Mouse (Mus musculus): Measurements from ENCODE around the gene Vps8. TPM values are rescaled to one million over a fixed set of nuclear protein-coding genes. Genes with fewer than 3 reads are reported as not detected.
A peak's percentile ranks its signal among the peaks of the same experiment; 100 is the strongest.

The Vps8 gene
- polyA plus RNA-seq, 1 experiment from 2014 or later = 14.3 TPM

- Histone ChIP-seq H3K9ac (no peak overlapping the region), H3K27me3 (no peaks in the 10 kb centered on the region), H3K4me3 (no peak overlapping the region), H3K9me3 (no peaks in the 10 kb centered on the region), H3K4me2 (replicated peaks) (no peak overlapping the region), H3K36me3 (no peaks in the 10 kb centered on the region), H3K4me1 (peaks cover 52% of the 10 kb centered on the region), H3K27ac (no peak overlapping the region)
- no peak for ATAC-seq (ENCODE audit: low FRiP score, low read depth)
- WGBS = 44% methylated on average over 5 of the region's 5 CpGs
Measured at GRCm38 (mm10) chr16:21390744-21391143, 32.2 kb upstream of the Vps8 start.

GRCm38 (mm10) chr16:21392099-21392498, 30.8 kb upstream of the Vps8 start:
- WGBS = 70% methylated on average over 6 of the region's 6 CpGs
- peak; percentile 1; the same call in 1 of the 2 replicates for ATAC-seq (ENCODE audit: low FRiP score, low read depth)
- Histone ChIP-seq H3K9me3 (no peaks in the 10 kb centered on the region), H3K4me2 (replicated peaks) (no peak overlapping the region), H3K9ac (no peak overlapping the region), H3K4me1 (peaks cover 50% of the 10 kb centered on the region), H3K27ac (peak overlapping the region; percentile 79; the same call in 1 of the 2 replicates), H3K36me3 (no peaks in the 10 kb centered on the region), H3K27me3 (no peaks in the 10 kb centered on the region), H3K4me3 (no peak overlapping the region)

- Histone ChIP-seq H3K4me2 (replicated peaks) (no peak overlapping the region), H3K27ac (peak overlapping the region; percentile 79), H3K36me3 (no peaks in the 10 kb centered on the region), H3K9ac (no peak overlapping the region), H3K4me3 (no peak overlapping the region), H3K4me1 (peaks cover 54% of the 10 kb centered on the region), H3K27me3 (no peaks in the 10 kb centered on the region), H3K9me3 (no peaks in the 10 kb centered on the region)
- WGBS = 50% methylated on average over 9 of the region's 9 CpGs
- ATAC-seq (ENCODE audit: low FRiP score, low read depth) = peak; percentile 87
Measured at GRCm38 (mm10) chr16:21392517-21393112, 30.3 kb upstream of the Vps8 start.

DNA sequence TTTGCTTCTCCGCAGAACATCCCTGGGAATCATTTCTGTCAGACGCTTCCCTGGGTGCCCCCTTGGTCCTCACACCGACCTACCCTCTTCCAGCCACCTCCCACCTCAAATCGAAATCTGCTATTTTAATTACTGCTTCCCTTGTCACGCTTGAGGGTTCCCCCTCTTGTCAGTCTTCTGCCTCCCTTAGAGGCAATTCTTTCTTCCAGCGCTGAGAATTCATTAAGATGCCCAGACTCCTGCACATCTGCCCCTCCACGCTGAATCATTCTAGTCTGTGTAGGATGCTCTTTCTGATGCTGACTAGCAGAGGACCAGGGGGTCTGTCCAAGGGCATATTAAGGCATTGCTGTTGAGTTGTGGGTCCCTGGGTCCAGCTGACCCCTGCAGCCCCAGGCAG, 27.4 kb upstream of the Vps8 start:
- peaks cover 53% of the 10 kb centered on the region for H3K4me1 ChIP-seq
- no peak overlapping the region for H3K4me2 ChIP-seq (replicated peaks)
- 48% methylated on average over 7 of the region's 7 CpGs for WGBS
- H3K4me3 ChIP-seq = no peak overlapping the region
- no peak overlapping the region for H3K27ac ChIP-seq
- H3K9me3 ChIP-seq = no peaks in the 10 kb centered on the region
- no peaks in the 10 kb centered on the region for H3K36me3 ChIP-seq
- H3K27me3 ChIP-seq = no peaks in the 10 kb centered on the region
- ATAC-seq (ENCODE audit: low FRiP score, low read depth) = no peak
- H3K9ac ChIP-seq = no peak overlapping the region

- H3K4me2 ChIP-seq (replicated peaks) = no peak overlapping the region
- H3K27me3 ChIP-seq = no peaks in the 10 kb centered on the region
- no peak overlapping the region for H3K27ac ChIP-seq
- H3K4me1 ChIP-seq = peaks cover 48% of the 10 kb centered on the region
- H3K9ac ChIP-seq = no peak overlapping the region
- H3K4me3 ChIP-seq = no peak overlapping the region
- no peaks in the 10 kb centered on the region for H3K36me3 ChIP-seq
- 74% methylated on average over 5 of the region's 5 CpGs for WGBS
- no peak for ATAC-seq (ENCODE audit: low FRiP score, low read depth)
- H3K9me3 ChIP-seq = no peaks in the 10 kb centered on the region
Measured at GRCm38 (mm10) chr16:21397681-21398080, 25.2 kb upstream of the Vps8 start.

DNA sequence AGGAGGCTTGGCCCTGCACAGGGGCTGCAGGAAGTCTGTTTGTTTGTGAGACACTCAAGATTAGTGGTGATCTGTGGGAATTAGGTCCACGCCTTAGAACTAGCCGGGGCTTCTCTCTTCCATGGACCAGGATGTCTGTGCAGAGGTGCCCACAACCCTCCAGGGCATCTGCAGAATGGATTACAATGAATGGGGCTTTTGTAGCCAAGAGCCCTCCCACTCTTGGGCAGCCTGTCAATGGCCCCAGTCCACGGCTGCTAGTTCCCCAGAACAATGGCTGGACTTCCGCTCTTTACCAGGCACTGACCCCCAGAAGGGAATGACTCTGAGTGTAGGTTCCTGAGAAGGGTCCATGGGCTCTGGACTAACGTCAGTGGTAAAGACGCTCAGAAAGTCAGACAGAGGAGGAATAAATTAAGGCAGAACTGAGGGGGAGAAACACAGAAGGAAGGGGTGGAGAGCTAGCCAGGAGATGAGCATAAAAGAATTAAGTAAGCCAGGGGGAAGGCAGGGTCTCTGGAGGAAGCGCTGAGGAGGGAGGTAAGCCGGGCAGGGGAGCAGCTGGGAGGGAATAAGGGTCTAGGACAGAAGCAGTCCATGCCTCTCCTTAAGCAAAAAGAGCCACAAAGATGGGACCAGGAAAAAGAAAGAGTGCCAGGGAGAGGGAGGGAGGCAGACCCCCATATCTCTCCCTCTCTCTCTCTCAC, 24.4 kb upstream of the Vps8 start:
- no peaks in the 10 kb centered on the region for H3K36me3 ChIP-seq
- no peak overlapping the region for H3K9ac ChIP-seq
- H3K4me1 ChIP-seq = peaks cover 52% of the 10 kb centered on the region
- H3K4me3 ChIP-seq = no peak overlapping the region
- no peak for ATAC-seq (ENCODE audit: low FRiP score, low read depth)
- 34% methylated on average over 8 of the region's 8 CpGs for WGBS
- H3K4me2 ChIP-seq (replicated peaks) = 0 out of 2 replicates have a peak overlapping the region, but pooled peaks have one; percentile 3
- H3K27me3 ChIP-seq = no peaks in the 10 kb centered on the region; the same call in 1 of the 2 replicates
- no peak overlapping the region for H3K27ac ChIP-seq
- H3K9me3 ChIP-seq = no peaks in the 10 kb centered on the region

DNA sequence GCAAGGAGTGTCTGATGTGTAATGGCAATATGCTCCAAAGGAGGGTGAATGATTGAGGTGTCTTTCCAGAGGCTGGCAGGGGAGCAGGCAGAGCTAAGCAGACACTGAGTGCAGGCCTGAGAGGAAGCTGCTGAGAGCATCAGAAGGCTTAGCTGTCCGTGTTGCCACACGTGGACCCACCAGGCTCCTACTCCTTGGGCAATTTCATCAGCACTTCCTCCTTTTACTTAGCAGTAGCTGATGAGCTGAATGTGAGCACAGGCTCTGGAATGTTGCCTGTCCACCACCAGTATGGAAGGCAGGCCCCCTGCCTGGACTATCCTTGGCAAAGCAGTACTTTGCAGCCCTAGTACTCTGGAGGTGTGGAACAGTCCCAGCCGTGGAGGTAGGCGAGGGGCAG, 23.0 kb upstream of the Vps8 start:
- Histone ChIP-seq H3K27ac (no peak overlapping the region), H3K4me1 (peaks cover 55% of the 10 kb centered on the region), H3K9ac (no peak overlapping the region), H3K36me3 (no peaks in the 10 kb centered on the region), H3K4me2 (replicated peaks) (no peak overlapping the region), H3K4me3 (no peak overlapping the region), H3K27me3 (no peaks in the 10 kb centered on the region; the same call in 1 of the 2 replicates), H3K9me3 (no peaks in the 10 kb centered on the region)
- WGBS = 75% methylated on average over 4 of the region's 4 CpGs
- ATAC-seq (ENCODE audit: low FRiP score, low read depth) = no peak

GRCm38 (mm10) chr16:21402068-21402467, 20.9 kb upstream of the Vps8 start:
- peaks cover 53% of the 10 kb centered on the region for H3K4me1 ChIP-seq
- ATAC-seq (ENCODE audit: low FRiP score, low read depth) = no peak

GRCm38 (mm10) chr16:21403402-21403801, 19.5 kb upstream of the Vps8 start:
- H3K4me1 ChIP-seq = peaks cover 41% of the 10 kb centered on the region
- H3K9ac ChIP-seq = no peak overlapping the region
- H3K4me3 ChIP-seq = no peak overlapping the region
- H3K27me3 ChIP-seq = no peaks in the 10 kb centered on the region; the same call in 1 of the 2 replicates
- H3K9me3 ChIP-seq = no peaks in the 10 kb centered on the region
- H3K4me2 ChIP-seq (replicated peaks) = no peak overlapping the region
- no peaks in the 10 kb centered on the region for H3K36me3 ChIP-seq
- ATAC-seq (ENCODE audit: low FRiP score, low read depth) = no peak
- WGBS = 78% methylated on average over 2 of the region's 2 CpGs
- H3K27ac ChIP-seq = no peak overlapping the region

More at GRCm38 (mm10) chr16:21402068-21402467, 20.9 kb upstream of the Vps8 start:
- no peak overlapping the region for H3K9ac ChIP-seq
- H3K36me3 ChIP-seq = no peaks in the 10 kb centered on the region
- no peak overlapping the region for H3K4me2 ChIP-seq (replicated peaks)
- H3K27ac ChIP-seq = no peak overlapping the region
- H3K27me3 ChIP-seq = no peaks in the 10 kb centered on the region; the same call in 1 of the 2 replicates
- H3K4me3 ChIP-seq = no peak overlapping the region
- 59% methylated on average over 17 of the region's 17 CpGs for WGBS
- H3K9me3 ChIP-seq = no peaks in the 10 kb centered on the region

GRCm38 (mm10) chr16:21404631-21405030, 18.3 kb upstream of the Vps8 start:
- H3K4me1 ChIP-seq = peaks cover 35% of the 10 kb centered on the region
- H3K27ac ChIP-seq = no peak overlapping the region

GRCm38 (mm10) chr16:21405224-21405969, 17.5 kb upstream of the Vps8 start:
- ATAC-seq (ENCODE audit: low FRiP score, low read depth) = no peak

More at GRCm38 (mm10) chr16:21404631-21405030, 18.3 kb upstream of the Vps8 start:
- Histone ChIP-seq H3K9me3 (no peaks in the 10 kb centered on the region), H3K36me3 (no peaks in the 10 kb centered on the region), H3K27me3 (no peaks in the 10 kb centered on the region; the same call in 1 of the 2 replicates), H3K4me2 (replicated peaks) (no peak overlapping the region), H3K4me3 (no peak overlapping the region), H3K9ac (no peak overlapping the region)
- WGBS = 31% methylated on average over 5 of the region's 5 CpGs
- ATAC-seq (ENCODE audit: low FRiP score, low read depth) = no peak

GRCm38 (mm10) chr16:21406136-21406535, 16.8 kb upstream of the Vps8 start:
- no peak overlapping the region for H3K4me3 ChIP-seq
- 31% methylated on average over 6 of the region's 6 CpGs for WGBS
- no peaks in the 10 kb centered on the region; the same call in 1 of the 2 replicates for H3K27me3 ChIP-seq
- no peak overlapping the region; the same call in 1 of the 2 replicates for H3K27ac ChIP-seq
- no peaks in the 10 kb centered on the region for H3K9me3 ChIP-seq
- ATAC-seq (ENCODE audit: low FRiP score, low read depth) = no peak
- no peak overlapping the region for H3K4me2 ChIP-seq (replicated peaks)
- H3K4me1 ChIP-seq = peaks cover 35% of the 10 kb centered on the region
- H3K36me3 ChIP-seq = no peaks in the 10 kb centered on the region
- H3K9ac ChIP-seq = no peak overlapping the region; the same call in 1 of the 2 replicates

More at GRCm38 (mm10) chr16:21405224-21405969, 17.5 kb upstream of the Vps8 start:
- Histone ChIP-seq H3K9ac (no peak overlapping the region; the same call in 1 of the 2 replicates), H3K27ac (peak overlapping the region; percentile 33; the same call in 1 of the 2 replicates), H3K36me3 (no peaks in the 10 kb centered on the region), H3K4me2 (replicated peaks) (no peak overlapping the region), H3K27me3 (no peaks in the 10 kb centered on the region; the same call in 1 of the 2 replicates), H3K4me1 (peaks cover 35% of the 10 kb centered on the region), H3K9me3 (no peaks in the 10 kb centered on the region), H3K4me3 (no peak overlapping the region)
- 36% methylated on average over 6 of the region's 6 CpGs for WGBS
